Mouse (Mus musculus): ENCODE results near the gene Eef1a2.

- TF ChIP-seq POLR2A (IDR thresholded peaks at IDR 0.05; ENCODE audit: insufficient read length, low read depth), result no peak
- no peak for TF ChIP-seq E2F4 (IDR thresholded peaks at IDR 0.05; ENCODE audit: insufficient read depth)
- TF ChIP-seq CEBPB (IDR thresholded peaks at IDR 0.05; ENCODE audit: insufficient read depth, poor library complexity, severe bottlenecking), result no peak
- TF ChIP-seq MAX (IDR thresholded peaks at IDR 0.05; ENCODE audit: low read depth), result no peak
- no peak for TF ChIP-seq MYOG (IDR thresholded peaks at IDR 0.05; ENCODE audit: control insufficient read depth in 1 of 3, insufficient read depth in 1 of 3, insufficient read length in 2 of 3, low read depth in 2 of 3)
- no peak for TF ChIP-seq USF1 (IDR thresholded peaks at IDR 0.05; ENCODE audit: low read depth)
- TF ChIP-seq MYOD1 (IDR thresholded peaks at IDR 0.05; ENCODE audit: control insufficient read depth in 1 of 3, insufficient read length in 2 of 3, low read depth in 2 of 3), result no peak
- TF ChIP-seq SRF (IDR thresholded peaks at IDR 0.05; ENCODE audit: control insufficient read depth, insufficient read length, low read depth), result no peak
- TF ChIP-seq TCF12 (IDR thresholded peaks at IDR 0.05; ENCODE audit: insufficient read depth, poor library complexity, severe bottlenecking), result no peak
- TF ChIP-seq POLR2AphosphoS2 (IDR thresholded peaks at IDR 0.05; ENCODE audit: insufficient read length, low read depth), result no peak
- TF ChIP-seq TCF3 (IDR thresholded peaks at IDR 0.05; ENCODE audit: insufficient read length, low read depth), result no peak
Measured at GRCm38 (mm10) chr2:181180898-181181297, 24.1 kb upstream of the Eef1a2 start.
